Mouse (Mus musculus) hindbrain, embryonic 12.5 days (tissue): ENCODE measurements at regions not wholly inside any gene's neighbourhood (a gene's known extent, or its start where the extent isn't known, plus 50 kb on each side); places are given as distances from the start of the nearest gene placed in this dataset.
A peak's percentile ranks its signal among the peaks of the same experiment; 100 is the strongest.

Experiments used
- ATAC-seq: fragments of 200-750 bp; cut with Nextera tagmentation; 2 replicates; pipeline ENCODE4 v1.8.0; 2017; ENCODE audit warnings: moderate TSS enrichment; ENCODE audit not compliant: low FRiP score
- H3K27ac ChIP-seq: fragments of 300-500 bp; sonication (generic); 2 replicates; pipeline ENCODE4 v1.5.1; 2016; ENCODE audit warnings: mild to moderate bottlenecking
- H3K27me3 ChIP-seq: fragments of 300-500 bp; sonication (generic); 2 replicates; pipeline ENCODE4 v1.6.1; 2016; ENCODE audit warnings: mild to moderate bottlenecking
- H3K36me3 ChIP-seq: fragments of 300-500 bp; sonication (generic); 2 replicates; pipeline ENCODE4 v1.6.1; 2016; ENCODE audit warnings: mild to moderate bottlenecking
- H3K4me1 ChIP-seq: fragments of 300-500 bp; sonication (generic); 2 replicates; pipeline ENCODE4 v1.6.1; 2016
- H3K4me2 ChIP-seq: fragments of 300-500 bp; sonication (generic); replicated peaks from 2 replicates; pipeline ENCODE4 v1.6.1; 2016; ENCODE audit warnings: mild to moderate bottlenecking
- H3K4me3 ChIP-seq: fragments of 300-500 bp; sonication (generic); 2 replicates; pipeline ENCODE4 v1.5.1; 2016; ENCODE audit warnings: mild to moderate bottlenecking
- H3K9ac ChIP-seq: fragments of 300-500 bp; sonication (generic); 2 replicates; pipeline ENCODE4 v1.6.1; 2016; ENCODE audit warnings: mild to moderate bottlenecking, moderate library complexity
- H3K9me3 ChIP-seq: fragments of 300-500 bp; sonication (generic); replicated peaks from 2 replicates; pipeline ENCODE4 v1.6.1; 2016; ENCODE audit warnings: mild to moderate bottlenecking
- WGBS: fragments of 180-500 bp; shearing (Covaris S2); methylation state at CpG from one replicate; pipeline ENCODE4 v1.1.7; 2016; 5-methylcytosine and 5-hydroxymethylcytosine counted together

DNA sequence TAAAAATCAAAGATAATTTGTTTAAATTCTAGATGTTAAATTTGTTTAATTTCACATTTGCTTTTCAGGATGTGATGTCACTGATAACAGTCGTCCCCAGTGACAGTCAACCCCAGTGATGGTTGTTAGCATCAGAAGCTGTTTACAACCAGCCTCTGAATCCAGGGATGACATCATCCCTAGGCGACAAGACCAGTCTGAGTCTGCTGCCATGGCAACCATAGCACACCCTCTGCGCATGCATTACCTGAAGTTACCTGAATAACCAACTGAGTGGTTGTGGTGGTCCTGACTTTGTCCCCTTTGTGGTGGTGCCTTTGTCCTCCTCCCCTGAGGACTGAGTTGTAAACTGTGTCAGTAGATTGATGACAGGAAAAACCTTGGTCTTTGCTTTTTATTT is 92.0 kb upstream of the Zfp644 start:
- Histone ChIP-seq H3K4me3 (no peak overlapping the region), H3K9ac (no peak overlapping the region), H3K36me3 (no peaks in the 10 kb centered on the region), H3K4me1 (no peaks in the 10 kb centered on the region), H3K9me3 (no peaks in the 10 kb centered on the region), H3K27me3 (0 out of 2 replicates have a peak, but pooled peaks cover 5% of the 10 kb centered on the region), H3K4me2 (no peak overlapping the region), H3K27ac (no peak overlapping the region)
- ATAC-seq: no peak
- WGBS: 55% methylated on average over 3 of the region's 3 CpGs

DNA sequence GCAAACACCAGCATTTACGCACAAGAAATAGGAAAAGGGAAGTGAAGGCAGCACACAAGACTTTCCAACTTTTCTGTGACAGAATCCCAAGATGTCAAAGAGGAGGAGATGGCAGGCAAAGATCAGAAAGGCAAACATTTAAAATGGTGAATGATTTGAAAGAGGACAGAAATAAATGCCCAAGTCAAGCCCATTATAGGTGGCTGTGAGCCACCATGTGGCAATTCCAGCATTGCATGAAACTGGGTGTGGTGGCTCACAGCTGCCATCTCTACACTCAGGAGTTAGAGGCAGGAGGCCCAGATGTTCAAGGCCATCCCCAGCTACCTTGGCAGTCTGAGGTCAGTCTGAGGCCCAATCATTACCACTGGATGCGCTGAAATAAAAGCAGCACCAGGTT is 88.0 kb upstream of the Zfp644 start:
- WGBS: 67% methylated on average over 2 of the region's 2 CpGs
- H3K4me3 ChIP-seq: no peak overlapping the region
- H3K4me2 ChIP-seq: no peak overlapping the region
- no peak overlapping the region for H3K27ac ChIP-seq
- ATAC-seq: no peak
- no peak overlapping the region for H3K9ac ChIP-seq
- no peaks in the 10 kb centered on the region for H3K27me3 ChIP-seq
- no peaks in the 10 kb centered on the region for H3K36me3 ChIP-seq
- peaks cover 4% of the 10 kb centered on the region; the same call in 1 of the 2 replicates for H3K4me1 ChIP-seq
- H3K9me3 ChIP-seq: no peaks in the 10 kb centered on the region

DNA sequence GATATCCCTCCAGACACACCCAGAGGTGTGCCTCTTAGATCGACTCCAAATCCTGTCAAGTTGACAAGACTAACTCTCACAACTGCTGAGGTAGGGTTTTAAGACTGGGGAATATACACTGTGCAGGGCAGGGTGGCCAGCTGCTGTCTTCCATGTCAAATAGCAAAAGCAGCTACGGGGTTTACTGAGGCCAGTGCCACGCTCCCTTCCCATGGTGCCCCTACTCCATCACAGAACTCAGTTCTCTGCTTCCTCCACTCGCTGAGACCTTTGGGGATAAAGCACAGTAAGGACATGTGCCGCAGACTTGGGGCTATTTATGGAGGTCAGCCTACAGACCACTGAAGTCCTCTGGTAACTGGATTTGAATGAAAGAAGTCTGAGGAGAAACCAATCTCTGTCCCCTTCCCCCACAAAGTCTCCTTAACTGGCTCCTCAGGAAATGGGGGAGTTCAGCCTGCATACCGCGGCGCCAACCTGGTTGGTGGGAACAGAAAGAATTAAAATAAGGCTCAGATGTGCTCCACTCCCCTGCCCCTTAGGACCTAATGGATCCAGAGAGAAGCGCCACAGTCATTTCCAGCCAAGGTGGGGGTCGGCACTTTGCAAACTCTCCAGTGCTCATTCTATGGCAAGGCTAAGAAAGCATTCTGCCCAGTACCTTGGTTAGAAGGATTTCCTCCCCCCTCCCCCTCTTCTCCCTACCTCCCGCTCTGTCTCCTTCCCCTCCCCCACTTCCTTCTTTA is 87.0 kb upstream of the Zfp644 start:
- 0 out of 2 replicates have a peak overlapping the region, but pooled peaks have one; percentile 2 for H3K4me3 ChIP-seq
- H3K4me1 ChIP-seq: peaks cover 4% of the 10 kb centered on the region; the same call in 1 of the 2 replicates
- peak overlapping the region; percentile 35; the same call in 1 of the 2 replicates for H3K27ac ChIP-seq
- no peaks in the 10 kb centered on the region for H3K27me3 ChIP-seq
- peak overlapping the region; percentile 38 for H3K4me2 ChIP-seq
- no peak overlapping the region for H3K9ac ChIP-seq
- H3K36me3 ChIP-seq: no peaks in the 10 kb centered on the region
- no peaks in the 10 kb centered on the region for H3K9me3 ChIP-seq
- ATAC-seq: no peak
- WGBS: 27% methylated on average over 11 of the region's 11 CpGs

DNA sequence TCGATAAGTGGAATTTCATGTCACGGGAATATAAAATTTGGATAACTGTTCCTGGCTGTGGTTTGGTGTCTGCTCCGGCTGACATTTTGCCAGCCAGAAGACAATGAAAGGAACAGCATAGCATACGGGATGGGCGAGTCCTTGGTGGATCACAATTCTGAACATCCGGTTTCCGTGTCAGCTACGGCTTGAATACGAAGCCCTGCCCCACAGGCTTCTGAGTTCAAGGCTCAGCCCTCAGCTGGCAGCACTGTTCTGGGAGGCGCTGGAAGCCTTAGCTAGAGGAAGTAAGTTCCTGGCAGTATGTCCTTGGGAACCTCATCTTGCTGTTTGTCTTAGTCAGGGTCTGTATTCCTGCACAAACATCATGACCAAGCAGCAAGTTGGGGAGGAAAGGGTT is 83.7 kb upstream of the Zfp644 start:
- ATAC-seq: no peak
- H3K27ac ChIP-seq: no peak overlapping the region
- H3K4me2 ChIP-seq: no peak overlapping the region
- 88% methylated on average over 10 of the region's 10 CpGs for WGBS
- H3K4me1 ChIP-seq: peaks cover 4% of the 10 kb centered on the region; the same call in 1 of the 2 replicates
- no peak overlapping the region for H3K4me3 ChIP-seq
- no peak overlapping the region for H3K9ac ChIP-seq
- H3K36me3 ChIP-seq: no peaks in the 10 kb centered on the region
- H3K9me3 ChIP-seq: no peaks in the 10 kb centered on the region
- no peaks in the 10 kb centered on the region for H3K27me3 ChIP-seq

DNA sequence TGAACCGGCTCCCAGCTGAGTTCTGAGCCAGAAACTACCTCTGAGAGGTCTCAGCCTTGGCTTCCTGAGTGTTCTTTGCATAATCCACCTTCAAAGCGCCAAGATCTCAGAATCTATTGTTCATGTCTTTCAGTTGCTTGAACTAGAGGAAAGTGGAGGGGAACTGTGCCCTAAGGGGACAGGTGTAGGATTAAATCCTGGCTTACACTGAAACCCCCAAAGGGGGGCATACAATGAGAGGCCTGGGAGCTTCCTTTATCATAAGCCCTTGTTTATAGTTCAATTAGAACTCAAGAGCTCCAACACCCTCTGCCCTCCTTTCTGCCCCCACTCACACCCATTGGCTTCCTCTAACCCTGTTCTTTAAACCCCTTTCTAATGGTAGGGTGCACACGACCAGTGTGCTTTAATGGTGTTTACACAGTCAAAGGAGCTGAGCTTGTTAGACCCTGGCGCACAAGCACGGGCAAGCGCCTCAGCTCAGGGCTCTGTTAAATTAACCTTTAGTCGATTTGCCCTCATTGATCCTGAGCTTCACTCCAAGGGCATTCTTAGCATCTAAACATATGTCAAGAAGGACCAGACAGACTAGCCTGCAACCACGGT is 81.2 kb upstream of the Zfp644 start:
- WGBS: 43% methylated on average over 8 of the region's 8 CpGs
- Histone ChIP-seq H3K4me3 (no peak overlapping the region), H3K4me1 (peaks cover 2% of the 10 kb centered on the region), H3K27ac (no peak overlapping the region), H3K36me3 (no peaks in the 10 kb centered on the region), H3K9me3 (no peaks in the 10 kb centered on the region), H3K4me2 (no peak overlapping the region), H3K27me3 (no peaks in the 10 kb centered on the region), H3K9ac (no peak overlapping the region)
- no peak for ATAC-seq

DNA sequence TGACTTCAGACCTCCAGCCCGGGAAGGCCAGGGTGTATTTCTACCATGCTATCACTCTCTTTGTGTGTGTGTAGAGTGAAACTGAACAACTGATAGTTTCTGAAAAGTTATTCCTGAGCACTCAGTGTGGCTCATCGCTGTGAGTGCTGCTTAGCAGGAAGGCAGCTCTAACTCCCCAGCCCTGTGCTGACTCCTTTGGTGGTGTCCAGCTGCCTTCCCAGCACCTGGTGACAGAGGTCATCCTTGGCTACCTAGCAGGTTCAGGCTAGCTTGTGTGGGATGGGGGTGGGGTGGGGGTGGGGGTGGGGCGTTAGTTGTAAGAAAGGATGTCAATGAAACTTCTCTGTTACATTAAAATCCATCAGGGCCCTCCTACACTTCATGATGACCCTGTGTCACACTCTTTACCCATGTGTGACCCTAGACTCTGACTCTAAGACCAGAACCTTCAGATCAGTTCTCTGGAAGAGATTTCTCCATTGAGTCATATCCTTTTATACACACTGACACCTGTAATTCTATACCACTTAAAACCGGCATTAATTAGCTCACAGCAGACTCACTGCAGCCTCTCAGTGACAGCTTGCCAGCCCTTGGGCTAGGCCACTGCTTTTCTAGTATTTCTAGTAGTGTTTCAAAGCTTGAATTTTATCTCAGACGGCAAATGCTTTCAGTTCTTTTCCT is 78.1 kb upstream of the Zfp644 start:
- H3K9me3 ChIP-seq: no peaks in the 10 kb centered on the region
- H3K4me1 ChIP-seq: peaks cover 6% of the 10 kb centered on the region
- no peak overlapping the region for H3K9ac ChIP-seq
- ATAC-seq: no peak
- H3K4me3 ChIP-seq: no peak overlapping the region
- H3K27ac ChIP-seq: no peak overlapping the region
- H3K4me2 ChIP-seq: no peak overlapping the region
- no peaks in the 10 kb centered on the region for H3K27me3 ChIP-seq
- WGBS: 48% methylated on average over 5 of the region's 5 CpGs
- H3K36me3 ChIP-seq: no peaks in the 10 kb centered on the region

DNA sequence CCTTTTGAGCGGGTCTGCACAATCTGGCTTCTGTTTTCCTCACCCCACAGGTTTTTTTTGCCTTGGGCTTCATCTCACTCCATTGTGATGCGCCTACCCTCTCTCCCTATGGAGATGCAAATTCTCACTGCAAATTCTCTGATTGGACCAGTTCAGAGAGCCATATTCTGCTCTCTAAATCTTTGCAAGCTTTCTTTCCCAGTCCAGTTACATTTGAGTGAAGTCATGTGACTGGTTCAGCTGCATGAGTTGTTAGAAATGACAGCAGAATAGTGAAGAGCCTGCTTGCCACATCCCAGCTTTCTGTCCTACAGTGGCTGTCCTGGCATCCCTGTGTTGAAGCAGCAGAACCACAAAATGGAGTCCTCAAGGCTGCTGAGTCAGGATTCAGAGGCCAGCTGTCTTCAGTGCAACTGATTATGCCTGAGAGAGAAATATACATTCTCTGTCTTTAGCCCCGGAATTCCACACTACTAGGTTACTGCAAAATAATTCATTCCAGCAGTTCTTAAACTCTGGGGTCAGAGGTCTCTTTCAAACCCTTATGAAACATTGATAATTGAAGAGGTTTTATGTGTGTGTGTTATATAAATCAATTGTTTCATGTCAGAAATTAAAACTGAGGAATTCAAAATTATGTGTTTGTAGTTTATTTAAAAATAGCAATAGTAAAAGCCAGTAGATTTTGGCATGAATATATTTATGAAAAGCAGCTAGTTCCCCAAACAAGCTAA is 76.3 kb upstream of the Zfp644 start:
- Histone ChIP-seq H3K36me3 (no peaks in the 10 kb centered on the region), H3K4me3 (no peak overlapping the region), H3K9ac (no peak overlapping the region), H3K4me1 (peaks cover 6% of the 10 kb centered on the region), H3K27ac (peak overlapping the region; percentile 44; the same call in 1 of the 2 replicates), H3K9me3 (no peaks in the 10 kb centered on the region), H3K4me2 (no peak overlapping the region), H3K27me3 (no peaks in the 10 kb centered on the region)
- WGBS: 31% methylated on average over 3 of the region's 3 CpGs
- ATAC-seq: peak; percentile 63

DNA sequence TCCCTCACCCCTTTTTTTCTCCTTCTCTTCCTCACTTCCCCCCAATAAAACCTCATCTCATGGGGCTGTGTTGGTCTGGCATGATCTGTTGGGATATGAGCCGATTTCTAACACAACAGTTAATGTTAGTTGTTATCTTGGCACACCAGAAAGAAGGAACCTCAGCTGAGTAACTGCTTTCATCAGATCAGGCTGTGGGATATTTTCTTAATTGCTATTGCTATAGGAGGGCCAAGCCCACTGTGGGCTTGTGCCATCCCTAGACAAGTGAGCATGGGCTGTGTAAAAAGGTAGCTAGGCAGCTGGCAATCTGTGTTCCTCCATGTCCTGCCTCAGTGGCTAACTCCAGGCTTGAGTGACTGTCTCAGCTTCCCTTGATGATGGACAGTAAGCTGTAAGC is 73.9 kb upstream of the Zfp644 start:
- WGBS: 100% methylated on average over 1 of the region's 1 CpGs
- Histone ChIP-seq H3K4me3 (no peak overlapping the region), H3K36me3 (no peaks in the 10 kb centered on the region), H3K9ac (no peak overlapping the region), H3K9me3 (no peaks in the 10 kb centered on the region), H3K4me2 (no peak overlapping the region), H3K4me1 (peaks cover 6% of the 10 kb centered on the region), H3K27me3 (no peaks in the 10 kb centered on the region), H3K27ac (no peak overlapping the region)
- ATAC-seq: no peak

DNA sequence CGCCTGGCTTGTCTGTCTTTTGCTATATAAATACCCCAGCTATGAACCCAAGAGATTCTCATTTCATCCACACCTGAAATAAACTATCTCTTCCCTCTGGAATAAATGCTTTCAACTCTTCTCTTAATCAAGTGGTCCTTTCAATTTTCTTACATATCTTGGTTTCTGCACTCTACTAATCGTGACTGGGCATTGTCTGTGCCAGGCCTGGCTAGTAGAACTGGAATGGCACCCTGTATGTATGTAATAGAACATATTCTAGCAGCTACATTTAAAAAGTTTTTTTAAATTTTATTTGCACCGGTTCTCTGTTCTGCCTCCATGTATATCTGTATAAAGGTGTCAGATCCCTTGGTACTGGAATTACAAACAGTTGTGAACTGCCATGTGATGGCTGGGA is 68.2 kb upstream of the Zfp644 start:
- Histone ChIP-seq H3K4me3 (no peak overlapping the region), H3K9me3 (no peaks in the 10 kb centered on the region), H3K9ac (no peak overlapping the region), H3K27ac (no peak overlapping the region), H3K27me3 (no peaks in the 10 kb centered on the region), H3K4me2 (no peak overlapping the region), H3K36me3 (no peaks in the 10 kb centered on the region), H3K4me1 (0 out of 2 replicates have a peak, but pooled peaks cover 6% of the 10 kb centered on the region)
- no peak for ATAC-seq
- WGBS: 90% methylated on average over 3 of the region's 3 CpGs

DNA sequence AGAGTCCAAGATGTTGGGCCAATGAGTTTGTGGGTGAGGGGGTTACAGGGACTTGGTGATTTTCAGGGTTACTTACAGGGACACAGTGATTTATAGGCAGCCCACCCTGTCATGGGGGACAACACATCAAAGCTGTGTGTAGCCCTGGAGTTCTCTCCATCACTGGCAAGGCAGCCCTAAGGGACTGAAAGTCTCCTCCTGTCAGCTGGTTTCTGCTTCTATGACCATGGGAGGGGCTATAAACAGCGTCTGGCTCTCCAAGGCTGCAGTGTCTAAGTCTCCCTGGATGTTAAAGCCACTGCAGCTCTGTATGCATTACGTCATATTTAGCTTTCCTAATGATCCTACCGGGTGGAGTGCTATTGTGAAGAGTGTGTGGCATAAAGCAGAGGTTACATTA is 66.2 kb upstream of the Zfp644 start:
- H3K36me3 ChIP-seq: no peaks in the 10 kb centered on the region
- H3K4me3 ChIP-seq: no peak overlapping the region
- peaks cover 9% of the 10 kb centered on the region for H3K27me3 ChIP-seq
- no peak overlapping the region for H3K9ac ChIP-seq
- H3K9me3 ChIP-seq: no peaks in the 10 kb centered on the region
- 0 out of 2 replicates have a peak, but pooled peaks cover 6% of the 10 kb centered on the region for H3K4me1 ChIP-seq
- WGBS: 49% methylated on average over 3 of the region's 3 CpGs
- no peak overlapping the region for H3K27ac ChIP-seq
- 0 out of 2 replicates have a peak, but pooled peaks have one; percentile 35 for ATAC-seq
- no peak overlapping the region for H3K4me2 ChIP-seq

DNA sequence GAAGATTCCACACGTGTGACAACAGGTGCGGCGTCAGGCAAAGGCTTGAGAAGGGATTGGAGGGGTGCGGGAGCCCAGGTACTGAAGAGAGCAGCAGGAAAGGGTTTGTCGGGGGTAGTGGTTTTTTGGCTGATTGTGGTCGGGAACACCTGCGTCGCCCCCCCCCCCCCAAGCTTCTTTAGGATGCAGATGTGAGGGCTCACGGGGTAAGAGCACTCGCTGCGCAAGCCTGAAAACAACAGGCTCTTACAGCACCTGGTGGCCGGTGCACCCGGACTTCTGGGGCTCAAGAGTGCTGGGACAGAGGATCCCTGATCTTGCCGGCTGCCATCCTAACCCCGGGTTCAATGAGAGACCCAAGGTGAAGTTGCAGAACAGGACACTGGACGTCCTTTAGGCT is 60.9 kb upstream of the Zfp644 start:
- no peak for ATAC-seq
- Histone ChIP-seq H3K4me2 (peak overlapping the region; percentile 53), H3K9ac (no peak overlapping the region), H3K27me3 (peaks cover 21% of the 10 kb centered on the region), H3K9me3 (no peaks in the 10 kb centered on the region), H3K4me1 (peaks cover 19% of the 10 kb centered on the region), H3K36me3 (no peaks in the 10 kb centered on the region), H3K4me3 (no peak overlapping the region), H3K27ac (no peak overlapping the region)
- 10% methylated on average over 16 of the region's 16 CpGs for WGBS

DNA sequence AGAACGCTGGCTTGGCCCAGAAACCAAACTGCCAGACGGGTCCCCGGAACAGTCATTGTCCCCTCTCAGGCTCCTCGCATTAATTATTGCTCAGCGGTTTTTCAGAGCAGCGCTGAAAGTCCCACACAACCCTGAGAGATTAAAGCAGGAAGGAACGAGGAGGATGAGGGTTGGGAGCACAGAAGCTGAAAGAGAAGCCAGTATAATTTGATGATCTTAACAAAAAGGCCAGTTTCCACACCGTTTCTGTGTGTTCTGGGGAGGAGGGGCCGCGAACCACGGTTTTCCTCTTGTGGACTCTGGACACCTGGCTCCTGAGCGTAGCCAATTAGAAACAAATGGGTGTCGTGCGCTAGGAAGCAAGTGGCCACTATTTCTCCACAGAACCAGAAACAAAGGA is 60.3 kb upstream of the Zfp644 start:
- peaks cover 19% of the 10 kb centered on the region for H3K4me1 ChIP-seq
- no peaks in the 10 kb centered on the region for H3K9me3 ChIP-seq
- ATAC-seq: peak; percentile 56
- no peaks in the 10 kb centered on the region for H3K36me3 ChIP-seq
- no peak overlapping the region for H3K27ac ChIP-seq
- 2% methylated on average over 14 of the region's 14 CpGs for whole genome bisulfite sequencing
- H3K4me2 ChIP-seq: peak overlapping the region; percentile 53
- H3K9ac ChIP-seq: no peak overlapping the region
- H3K27me3 ChIP-seq: peaks cover 21% of the 10 kb centered on the region
- peak overlapping the region; percentile 23 for H3K4me3 ChIP-seq
